Mouse (Mus musculus) liver, embryonic 11.5 days (tissue): ENCODE results near the gene Csrnp3. TPM values are rescaled to one million over a fixed set of nuclear protein-coding genes. Genes with fewer than 3 reads are reported as not detected.

Source experiments
- ATAC-seq: fragments of 200-750 bp; cut with Nextera tagmentation; replicated peaks from 2 replicates; pipeline ENCODE4 v1.8.0; 2017; ENCODE audit warnings: moderate number of reproducible peaks, mild to moderate bottlenecking, moderate TSS enrichment, moderate library complexity; ENCODE audit not compliant: low FRiP score
- DNase-seq: peaks from one replicate; pipeline ENCODE4 v3.0.0-alpha.2; 2017; ENCODE audit warnings: low spot score
- H3K27ac ChIP-seq: fragments of 300-500 bp; sonication (generic); 2 replicates; pipeline ENCODE4 v1.5.1; 2014; ENCODE audit warnings: mild to moderate bottlenecking, low read depth, low read length, control low read depth
- H3K27me3 ChIP-seq: fragments of 300-500 bp; sonication (generic); replicated peaks from 2 replicates; pipeline ENCODE4 v1.6.1; 2014; ENCODE audit warnings: low read length, mixed read lengths; ENCODE audit not compliant: control insufficient read depth, insufficient read depth
- H3K36me3 ChIP-seq: fragments of 300-500 bp; sonication (generic); 2 replicates; pipeline ENCODE4 v1.6.1; 2014; ENCODE audit warnings: mild to moderate bottlenecking, low read length, moderate library complexity, mixed read lengths; ENCODE audit not compliant: control insufficient read depth, insufficient read depth
- H3K4me1 ChIP-seq: fragments of 300-500 bp; sonication (generic); replicated peaks from 2 replicates; pipeline ENCODE4 v1.6.1; 2014; ENCODE audit warnings: low read length, mixed read lengths; ENCODE audit not compliant: control insufficient read depth, insufficient read depth
- H3K4me2 ChIP-seq: fragments of 300-500 bp; sonication (generic); 2 replicates; pipeline ENCODE4 v1.6.1; 2014; ENCODE audit warnings: mild to moderate bottlenecking, control low read depth, moderate library complexity
- H3K4me3 ChIP-seq: fragments of 300-500 bp; sonication (generic); 2 replicates; pipeline ENCODE4 v1.5.1; 2014; ENCODE audit warnings: low read depth, low read length, control low read depth
- H3K9ac ChIP-seq: fragments of 300-500 bp; sonication (generic); 2 replicates; pipeline ENCODE4 v1.6.1; 2014; ENCODE audit warnings: low read depth, low read length, control low read depth
- H3K9me3 ChIP-seq: fragments of 300-500 bp; sonication (generic); 2 replicates; pipeline ENCODE4 v1.6.1; 2016; ENCODE audit warnings: low read length, inconsistent platforms, mixed read lengths; ENCODE audit not compliant: control insufficient read depth
- WGBS: fragments of 180-500 bp; shearing (Covaris S2); extraction: QIAGEN DNeasy Blood & Tissue Kit; methylation state at CpG from one replicate; pipeline ENCODE4 v1.1.7; 2014; 5-methylcytosine and 5-hydroxymethylcytosine counted together
- polyA plus RNA-seq: library from polyadenylated mRNA; unstranded; fragments of >200 nt; fragmentation: Nextera tagmentation; extraction: Ambion mirVana; gene quantifications from 2 replicates; pipeline ENCODE4 v1.2.1, GENCODE M21; 2014

Csrnp3 gene
- polyA plus RNA-seq, 1 experiment from 2014 or later: 0.51 TPM

DNA sequence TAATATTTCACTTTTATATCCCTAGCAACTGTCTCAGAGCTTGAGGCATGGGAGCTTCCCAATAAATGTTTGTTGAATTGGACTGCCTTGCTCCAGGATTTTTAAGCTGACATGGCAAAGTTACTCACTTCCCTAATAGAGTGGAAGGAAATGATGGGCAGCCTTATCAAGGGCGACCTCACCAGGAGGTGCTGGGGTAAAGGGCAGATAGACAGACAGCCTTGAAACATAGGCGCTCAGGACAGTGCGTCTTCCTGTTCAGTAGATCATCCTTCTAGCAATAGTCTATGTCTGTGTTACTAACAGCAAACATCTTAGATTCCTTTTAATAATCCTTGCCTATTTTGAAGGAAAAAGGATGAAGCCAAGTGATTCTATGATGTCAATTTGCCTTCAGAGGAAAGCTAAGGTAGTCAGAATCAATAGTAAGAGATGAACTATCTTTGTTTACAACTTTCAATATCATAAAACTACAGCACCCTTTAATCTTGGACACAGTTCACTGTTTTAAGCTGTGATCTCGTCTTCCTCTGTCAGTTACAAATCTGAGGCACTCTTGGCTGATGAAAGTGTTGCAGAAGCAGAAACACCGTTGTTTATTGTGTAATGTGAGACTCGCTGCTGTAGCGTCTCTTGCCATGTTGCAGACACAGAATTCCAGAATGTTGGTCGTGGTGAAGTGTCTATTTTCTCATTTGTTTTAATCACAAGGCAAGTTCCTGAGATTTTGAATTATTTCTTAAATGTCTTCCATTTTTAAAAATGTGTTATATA is 81.6 kb downstream of the Csrnp3 start:
- Histone ChIP-seq H3K9me3 (no peaks in the 10 kb centered on the region), H3K36me3 (no peaks in the 10 kb centered on the region), H3K9ac (no peak overlapping the region), H3K4me3 (no peak overlapping the region), H3K4me2 (no peak overlapping the region; the same call in 1 of the 2 replicates), H3K4me1 (peaks cover 6% of the 10 kb centered on the region), H3K27me3 (no peaks in the 10 kb centered on the region), H3K27ac (no peak overlapping the region)
- DNase-seq (no peak), ATAC-seq (peak; percentile 79)
- WGBS: 55% methylated on average over 8 of the region's 8 CpGs

DNA sequence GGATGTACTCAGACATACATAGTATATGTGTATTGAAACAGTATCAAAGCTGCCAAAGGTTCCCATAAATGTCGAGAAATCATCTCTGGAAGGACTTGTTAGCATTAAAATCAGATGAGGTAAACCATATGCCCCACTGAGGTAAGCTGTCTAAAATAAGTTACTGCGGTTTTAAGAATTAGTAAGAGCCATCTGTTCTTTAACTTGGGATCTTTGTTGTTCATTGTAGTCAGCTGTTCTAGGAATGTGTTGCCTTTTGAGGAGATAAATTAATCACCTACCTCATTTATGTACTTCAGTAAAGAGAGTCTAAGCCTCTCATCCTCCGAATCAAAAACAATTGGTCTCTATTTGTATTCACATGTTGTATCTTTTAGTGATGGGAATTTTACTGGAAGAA is 83.7 kb downstream of the Csrnp3 start:
- Histone ChIP-seq H3K4me1 (peaks cover 6% of the 10 kb centered on the region), H3K4me3 (no peak overlapping the region), H3K36me3 (no peaks in the 10 kb centered on the region), H3K9me3 (no peaks in the 10 kb centered on the region), H3K4me2 (no peak overlapping the region), H3K9ac (no peak overlapping the region), H3K27me3 (no peaks in the 10 kb centered on the region), H3K27ac (no peak overlapping the region)
- ATAC-seq (no peak), DNase-seq (no peak)
- WGBS: 79% methylated on average over 3 of the region's 3 CpGs

DNA sequence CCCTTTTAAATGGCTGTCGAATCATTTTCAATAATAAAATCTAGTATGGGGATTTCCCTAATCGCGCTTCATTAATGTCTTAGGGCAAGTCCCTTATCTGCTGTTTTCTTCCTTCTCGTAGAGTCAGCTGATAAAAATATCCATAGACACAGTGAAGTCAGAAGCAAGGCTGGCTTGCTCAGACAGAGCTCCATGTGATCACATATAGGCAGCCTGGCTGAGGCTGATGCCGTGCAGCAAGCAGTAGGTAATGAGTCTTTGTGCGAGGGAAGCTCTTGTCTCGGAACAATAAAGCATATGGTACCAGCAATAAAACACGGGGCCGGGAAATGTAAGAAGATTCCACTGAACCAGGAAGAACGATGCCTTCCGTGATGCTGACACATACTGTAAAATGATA is 84.4 kb downstream of the Csrnp3 start:
- H3K27ac ChIP-seq: no peak overlapping the region
- H3K4me2 ChIP-seq: no peak overlapping the region
- H3K9me3 ChIP-seq: no peaks in the 10 kb centered on the region
- DNase-seq (no peak), ATAC-seq (peak; percentile 50)
- no peaks in the 10 kb centered on the region for H3K36me3 ChIP-seq
- WGBS: 69% methylated on average over 11 of the region's 11 CpGs
- H3K27me3 ChIP-seq: no peaks in the 10 kb centered on the region
- H3K4me1 ChIP-seq: peaks cover 6% of the 10 kb centered on the region
- no peak overlapping the region for H3K9ac ChIP-seq
- no peak overlapping the region for H3K4me3 ChIP-seq

DNA sequence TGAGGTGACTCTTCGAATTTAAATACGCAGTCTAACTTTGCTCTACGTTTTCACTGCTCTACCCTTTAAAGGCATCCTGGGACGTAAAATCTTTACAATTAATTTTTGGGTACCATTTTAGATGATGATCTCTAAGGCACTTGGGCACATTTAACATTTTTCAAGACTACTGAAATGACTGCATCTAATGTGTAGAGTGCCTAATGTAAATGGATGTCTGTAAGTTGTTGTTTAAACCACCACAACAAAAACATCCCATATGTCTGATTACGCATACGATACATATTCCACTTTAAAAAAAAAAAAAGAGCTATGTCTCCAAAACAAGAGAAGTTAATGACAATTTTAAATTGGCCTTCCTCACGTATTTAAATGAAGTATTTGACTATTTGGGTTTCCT is 85.7 kb downstream of the Csrnp3 start:
- Histone ChIP-seq H3K4me1 (peaks cover 6% of the 10 kb centered on the region), H3K4me2 (peak overlapping the region; percentile 78), H3K36me3 (no peaks in the 10 kb centered on the region), H3K9ac (peak overlapping the region; percentile 69), H3K4me3 (peak overlapping the region; percentile 57), H3K27me3 (no peaks in the 10 kb centered on the region), H3K27ac (no peak overlapping the region), H3K9me3 (no peaks in the 10 kb centered on the region)
- DNase-seq (no peak), ATAC-seq (no peak)
- 72% methylated on average over 7 of the region's 7 CpGs for WGBS

DNA sequence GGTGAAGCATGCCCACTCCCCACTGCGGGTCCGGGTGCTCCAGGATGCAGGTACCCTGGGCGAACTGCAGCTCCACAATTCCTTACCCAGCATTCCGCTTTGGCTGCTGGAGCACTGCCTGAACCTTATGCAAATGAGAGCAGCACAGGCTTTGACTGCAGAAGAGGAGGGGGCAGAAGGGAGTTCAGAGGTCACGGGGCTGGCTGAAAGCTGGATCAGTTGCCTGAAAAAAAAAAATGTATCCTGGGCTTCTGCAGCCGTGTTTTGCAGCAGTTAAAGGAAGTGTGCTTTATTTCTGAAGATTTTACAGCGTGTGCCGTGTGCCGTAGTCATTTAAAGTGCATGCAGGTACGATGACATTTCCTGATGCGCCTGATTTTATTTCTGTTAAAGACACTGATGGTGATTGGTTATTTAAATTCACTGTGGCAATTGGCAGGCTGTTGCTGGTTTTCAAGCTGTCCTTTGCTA is 86.3 kb downstream of the Csrnp3 start:
- Histone ChIP-seq H3K4me3 (peak overlapping the region; percentile 57), H3K9me3 (no peaks in the 10 kb centered on the region), H3K9ac (peak overlapping the region; percentile 69), H3K27ac (no peak overlapping the region), H3K4me2 (peak overlapping the region; percentile 78), H3K27me3 (no peaks in the 10 kb centered on the region), H3K4me1 (peaks cover 5% of the 10 kb centered on the region), H3K36me3 (no peaks in the 10 kb centered on the region)
- 2% methylated on average over 11 of the region's 11 CpGs for WGBS
- DNase-seq (peak; percentile 70), ATAC-seq (peak; percentile 84)

DNA sequence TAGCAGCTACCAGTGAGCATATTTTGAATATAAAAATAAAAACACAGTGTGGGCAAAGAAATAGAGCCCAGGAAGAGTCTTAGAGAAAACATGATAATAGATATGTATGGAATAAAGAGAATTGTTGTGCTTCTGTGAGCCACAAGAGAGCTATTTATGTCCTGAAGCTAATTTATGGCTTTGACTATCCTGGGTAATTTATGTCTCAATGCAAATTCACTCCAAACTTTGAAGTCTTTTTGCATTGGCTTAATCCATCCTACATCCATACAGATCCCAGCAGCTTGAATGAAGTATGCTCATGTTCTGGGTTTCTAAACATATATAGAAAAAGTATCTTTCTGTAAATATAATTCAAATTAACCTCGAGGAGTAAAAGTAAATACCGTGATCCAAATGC is 88.5 kb downstream of the Csrnp3 start:
- peaks cover 3% of the 10 kb centered on the region; the same call in 1 of the 2 replicates for H3K4me1 ChIP-seq
- 74% methylated on average over 2 of the region's 2 CpGs for WGBS
- H3K36me3 ChIP-seq: no peaks in the 10 kb centered on the region
- DNase-seq: no peak
- H3K27me3 ChIP-seq: no peaks in the 10 kb centered on the region
- no peak overlapping the region for H3K9ac ChIP-seq
- no peak overlapping the region for H3K27ac ChIP-seq
- no peak overlapping the region for H3K4me3 ChIP-seq
- H3K9me3 ChIP-seq: no peaks in the 10 kb centered on the region
- ATAC-seq: no peak
- no peak overlapping the region for H3K4me2 ChIP-seq

DNA sequence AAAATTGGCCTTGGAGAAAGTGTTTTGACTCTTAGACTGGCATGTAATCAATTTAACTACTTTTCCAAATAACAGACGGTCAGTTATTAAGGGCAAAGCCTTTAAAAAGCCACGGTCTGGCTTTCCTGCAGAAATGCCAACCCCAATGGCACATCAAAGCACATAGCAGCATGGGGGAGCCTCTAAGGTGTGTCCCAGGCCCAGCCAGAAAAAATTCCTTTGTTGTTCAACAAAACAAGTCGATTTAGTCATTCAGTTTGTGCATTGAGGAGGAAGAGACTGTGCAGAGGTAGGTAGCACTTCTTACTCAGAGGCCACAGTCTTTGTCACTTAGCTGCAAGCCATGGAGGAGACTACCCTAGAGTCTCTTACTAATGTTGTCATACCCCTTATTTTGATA is 93.3 kb downstream of the Csrnp3 start:
- WGBS: 54% methylated on average over 3 of the region's 3 CpGs
- Histone ChIP-seq H3K9ac (no peak overlapping the region), H3K9me3 (no peaks in the 10 kb centered on the region), H3K4me1 (no peaks in the 10 kb centered on the region), H3K4me3 (no peak overlapping the region), H3K36me3 (no peaks in the 10 kb centered on the region), H3K27me3 (no peaks in the 10 kb centered on the region), H3K4me2 (no peak overlapping the region), H3K27ac (no peak overlapping the region)
- DNase-seq (no peak), ATAC-seq (no peak)

DNA sequence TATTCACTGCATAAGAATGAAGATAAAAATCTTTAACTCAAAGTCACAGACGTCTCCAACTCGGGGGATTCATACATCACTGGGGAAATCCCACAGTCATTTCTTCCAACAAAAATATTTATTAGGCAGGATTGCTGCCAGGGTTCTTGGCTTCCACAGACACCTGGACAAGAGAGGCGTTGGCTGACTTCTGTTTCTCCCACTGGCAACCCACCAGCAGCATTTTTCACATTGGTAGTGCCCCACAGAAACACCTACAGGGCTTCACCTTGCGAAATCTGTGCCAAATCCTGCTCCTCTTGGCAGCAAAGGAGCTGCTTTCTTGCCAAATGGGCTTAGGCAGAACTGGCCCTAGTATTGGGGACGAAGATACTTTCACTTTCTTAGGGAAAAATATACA is 94.8 kb downstream of the Csrnp3 start:
- H3K27ac ChIP-seq: no peak overlapping the region
- ATAC-seq: no peak
- DNase-seq: no peak
- no peak overlapping the region for H3K4me3 ChIP-seq
- no peak overlapping the region for H3K9ac ChIP-seq
- no peak overlapping the region for H3K4me2 ChIP-seq
- no peaks in the 10 kb centered on the region for H3K36me3 ChIP-seq
- 75% methylated on average over 5 of the region's 5 CpGs for WGBS
- H3K4me1 ChIP-seq: no peaks in the 10 kb centered on the region
- no peaks in the 10 kb centered on the region for H3K9me3 ChIP-seq
- H3K27me3 ChIP-seq: no peaks in the 10 kb centered on the region

DNA sequence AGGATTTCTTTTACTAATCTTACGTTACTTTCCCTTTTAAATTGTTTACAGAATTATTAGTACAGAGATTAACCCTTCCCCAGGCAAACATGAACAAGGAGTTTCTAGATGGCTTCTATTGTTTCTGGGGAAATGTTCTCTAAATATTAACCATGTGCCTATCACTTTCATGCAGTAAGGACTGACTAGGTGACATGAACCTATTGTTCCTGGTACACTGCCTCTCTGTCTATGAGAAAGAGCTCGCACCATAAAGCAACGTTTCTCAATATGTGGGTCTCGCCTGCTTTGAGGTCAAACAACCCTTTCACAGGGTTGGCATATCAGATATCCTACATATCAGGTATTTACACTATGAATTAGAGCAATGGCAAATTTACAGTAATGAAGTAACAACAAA is 96.8 kb downstream of the Csrnp3 start:
- ATAC-seq (no peak), DNase-seq (no peak)
- H3K4me2 ChIP-seq: no peak overlapping the region
- H3K9me3 ChIP-seq: no peaks in the 10 kb centered on the region
- no peak overlapping the region for H3K9ac ChIP-seq
- no peak overlapping the region for H3K4me3 ChIP-seq
- no peak overlapping the region for H3K27ac ChIP-seq
- no peaks in the 10 kb centered on the region for H3K27me3 ChIP-seq
- WGBS: 81% methylated on average over 4 of the region's 4 CpGs
- H3K4me1 ChIP-seq: no peaks in the 10 kb centered on the region
- H3K36me3 ChIP-seq: no peaks in the 10 kb centered on the region
